Mouse (Mus musculus) retina, postnatal 7 days (tissue): Measurements from ENCODE around the gene Faap20.

Experiments used
- DNase-seq: peaks from one replicate; pipeline ENCODE4 v3.0.0-alpha.2; 2012; ENCODE audit warnings: low read depth, low spot score

Gene Faap20

DNA sequence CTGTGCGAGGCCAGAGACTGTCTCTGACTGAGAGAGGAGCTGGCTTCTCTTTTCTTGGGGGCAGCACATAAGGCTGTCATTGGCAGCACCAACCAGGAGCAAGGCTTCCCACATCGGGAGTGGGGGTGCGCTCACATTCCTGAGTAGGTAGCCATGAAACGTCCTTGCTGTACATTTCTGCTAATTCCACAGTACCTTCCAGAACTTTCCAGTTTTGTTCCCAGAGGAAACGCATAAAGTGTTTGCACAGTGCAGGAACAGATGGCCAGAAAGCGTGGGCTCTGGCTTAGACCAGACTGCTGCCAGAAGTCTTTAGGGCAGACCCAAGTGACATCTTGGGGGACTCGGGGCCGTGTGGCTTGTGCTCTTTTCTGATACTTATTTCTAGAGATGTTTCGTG lies 34.0 kb downstream of the Faap20 start:
- DNase-seq = no peak

- DNase-seq = no peak
These were observed 35.1 kb downstream of the Faap20 start for GRCm38 (mm10) chr4:155284521-155285379.

DNA sequence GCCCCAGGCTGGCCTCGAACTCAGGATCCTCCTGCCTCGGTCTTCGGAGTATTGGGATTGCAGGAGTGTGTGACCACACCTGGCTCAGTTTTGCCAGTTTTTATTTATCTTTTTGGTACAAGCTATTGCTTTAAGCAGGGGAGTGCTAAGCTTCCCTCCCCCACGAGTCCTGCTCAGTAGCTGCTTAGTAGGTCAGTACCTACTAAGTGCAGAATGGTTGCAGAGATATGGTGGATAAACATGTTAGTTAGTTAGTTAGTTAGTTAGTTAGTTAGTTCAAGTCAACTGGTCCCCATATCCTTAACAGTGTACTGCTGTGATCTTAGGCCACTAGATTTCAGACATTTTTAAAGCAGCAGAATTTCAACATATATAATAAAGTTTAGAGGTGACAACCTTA lies 36.5 kb downstream of the Faap20 start:
- no peak for DNase-seq

DNA sequence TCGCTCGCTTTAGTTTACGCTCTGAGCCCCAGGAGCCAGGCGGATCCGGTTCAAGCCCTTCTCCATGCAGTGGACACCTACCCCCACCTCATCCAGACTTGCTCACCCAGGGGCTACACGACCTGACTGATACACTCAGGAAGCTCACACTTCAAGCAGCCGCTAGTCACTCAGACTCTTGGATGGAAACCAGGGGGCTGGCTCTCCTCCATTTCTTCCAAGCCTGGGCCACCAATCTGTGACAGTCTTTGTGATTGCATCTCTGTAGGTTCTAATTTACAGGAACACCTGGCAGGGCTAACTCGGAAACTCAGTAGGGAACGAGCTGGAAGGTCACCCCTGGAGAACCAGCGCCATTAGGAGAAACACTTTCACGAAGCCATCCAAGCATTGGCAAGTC lies 38.1 kb downstream of the Faap20 start:
- DNase-seq = no peak

DNA sequence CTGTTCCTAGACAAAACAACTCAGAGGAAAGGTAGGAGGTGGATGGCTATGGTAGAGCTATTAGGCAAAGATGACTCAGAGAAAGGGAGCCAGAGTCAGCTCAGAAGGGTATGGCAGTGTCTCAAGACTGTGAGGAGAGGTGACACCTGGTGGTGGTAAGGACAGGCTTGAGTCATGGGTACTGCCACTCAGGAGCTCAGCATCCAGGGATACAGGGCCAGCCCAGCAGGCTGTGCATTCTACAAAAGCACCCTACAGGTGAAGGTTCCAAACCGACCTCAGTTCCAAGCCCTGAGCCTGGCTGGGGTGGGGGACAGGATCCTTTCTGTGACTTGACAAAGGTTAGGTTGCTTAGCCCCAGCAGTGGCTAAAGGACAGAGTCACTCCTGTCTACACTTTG lies 39.0 kb downstream of the Faap20 start:
- no peak for DNase-seq

DNA sequence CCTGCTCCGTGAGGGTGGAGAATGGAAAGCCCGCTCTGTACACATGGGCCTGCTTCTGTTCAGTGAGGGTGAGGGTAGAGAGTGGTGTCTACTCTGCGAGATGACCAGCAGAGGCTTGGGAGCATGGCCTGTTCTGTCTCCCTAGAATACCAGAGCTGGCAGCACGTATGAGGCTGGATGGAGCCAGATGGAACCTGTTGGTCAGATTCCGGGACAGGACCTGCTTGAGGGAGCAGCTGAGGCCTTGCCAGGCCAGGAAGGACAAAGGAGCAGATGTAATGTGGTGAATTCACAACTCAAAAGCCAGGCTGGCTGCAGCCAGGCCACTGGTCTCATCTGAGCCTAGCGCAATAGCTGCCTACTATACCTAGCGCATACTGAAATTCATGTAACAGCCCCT lies 40.4 kb downstream of the Faap20 start:
- DNase-seq = no peak

DNA sequence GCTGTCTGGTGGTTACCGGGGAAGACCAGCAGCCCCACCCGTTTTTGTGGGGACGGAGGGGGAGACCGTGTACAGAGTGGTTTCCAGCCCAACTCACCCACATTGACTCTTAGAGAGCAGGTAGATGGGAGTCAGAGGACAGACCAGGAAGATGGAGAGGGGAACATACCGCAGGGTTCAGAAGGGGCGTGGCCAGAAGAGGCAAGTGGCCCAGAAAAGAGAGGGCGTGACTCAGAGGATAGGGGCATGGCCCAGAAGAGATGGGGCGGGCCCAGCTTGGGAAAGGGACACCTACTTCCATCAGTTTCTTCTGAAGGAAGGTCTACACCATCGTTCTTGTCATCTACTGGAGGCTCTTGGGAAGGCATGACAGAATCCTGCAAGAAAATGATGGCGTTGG lies 43.3 kb downstream of the Faap20 start:
- DNase-seq = no peak

DNA sequence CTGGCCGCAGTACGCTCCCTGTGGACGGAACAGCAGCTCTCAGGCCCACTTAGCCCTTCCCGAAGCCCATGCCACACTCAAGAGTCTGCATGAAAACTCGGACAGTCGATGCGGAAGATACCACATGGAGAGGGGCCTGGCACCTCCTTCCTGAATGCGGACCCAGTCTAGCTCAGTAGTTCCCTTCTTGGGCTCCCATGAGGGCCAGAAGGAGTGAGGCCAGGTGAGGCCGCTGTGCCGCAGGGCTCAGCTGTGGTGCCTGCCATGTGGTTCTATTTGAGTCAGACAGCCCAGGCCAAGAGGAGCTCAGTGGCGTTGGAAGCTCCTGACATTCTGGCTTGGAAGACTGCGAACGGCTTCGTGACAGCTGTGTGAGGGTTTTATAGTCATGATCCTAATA lies 44.8 kb downstream of the Faap20 start:
- no peak for DNase-seq

- DNase-seq = no peak
These were observed 45.5 kb downstream of the Faap20 start for GRCm38 (mm10) chr4:155295026-155295590.

DNA sequence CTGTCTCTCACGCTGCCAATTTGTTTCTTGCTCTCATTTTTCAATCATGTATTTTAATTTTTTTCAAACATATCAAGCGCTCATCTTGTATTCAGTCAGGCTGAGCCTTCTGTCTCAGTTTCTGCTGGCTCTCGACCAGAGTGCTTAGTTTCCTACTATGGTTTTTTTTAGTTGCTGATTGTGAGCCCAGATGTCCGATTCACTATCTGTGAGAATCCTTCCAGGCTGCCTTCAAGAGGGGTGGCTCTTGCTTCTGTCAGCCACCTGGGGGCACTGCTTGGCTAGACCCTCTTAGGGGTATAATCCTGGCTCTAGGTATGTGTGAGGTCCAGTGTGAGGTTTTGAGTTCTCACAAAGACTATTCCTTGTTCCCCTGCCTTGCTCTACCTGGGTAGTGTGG lies 46.4 kb downstream of the Faap20 start:
- DNase-seq = no peak

DNA sequence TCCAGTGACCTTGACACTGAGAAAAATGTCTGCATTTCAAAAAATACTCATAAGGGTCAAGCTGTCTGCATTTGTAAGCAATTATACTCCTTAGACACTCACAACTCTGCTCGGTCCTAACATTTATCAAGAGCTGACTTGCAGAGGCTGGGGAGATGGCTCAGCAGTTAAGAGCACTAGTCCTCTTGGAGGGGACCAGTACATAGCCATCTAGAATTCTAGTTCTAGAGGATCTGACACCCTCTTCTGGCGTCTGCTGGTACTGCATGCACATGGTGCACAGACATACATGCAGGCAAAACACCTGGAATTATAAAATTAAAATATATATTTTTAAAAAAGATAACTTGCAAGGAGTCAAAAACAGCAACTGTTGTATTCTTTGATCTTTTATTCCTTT lies 47.5 kb downstream of the Faap20 start:
- DNase-seq = no peak

DNA sequence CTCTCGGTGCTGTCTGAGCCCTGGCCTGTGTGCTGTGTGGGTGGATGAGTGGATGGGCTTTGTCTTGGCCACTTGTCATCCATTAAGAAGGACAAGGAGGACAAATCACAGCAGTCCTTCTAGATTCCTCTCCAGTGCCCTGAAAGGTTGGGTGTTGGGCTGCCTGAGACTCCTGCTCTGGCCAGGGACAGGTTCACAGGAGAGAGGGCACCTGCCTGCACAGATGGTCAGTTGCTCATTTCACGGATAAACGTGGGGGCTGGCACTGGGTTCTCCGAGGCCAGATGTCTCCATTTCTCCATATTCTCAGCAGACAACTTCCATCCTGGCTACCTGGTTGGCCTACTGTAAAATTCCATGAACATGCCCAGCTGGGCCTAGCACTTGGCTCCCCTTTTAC lies 49.2 kb downstream of the Faap20 start:
- no peak for DNase-seq

- DNase-seq = no peak
These were observed 51.0 kb downstream of the Faap20 start for GRCm38 (mm10) chr4:155300421-155301097.

GRCm38 (mm10) chr4:155301098-155301447 lies 51.5 kb downstream of the Faap20 start:
- DNase-seq = no peak

- DNase-seq = no peak
These were observed 52.4 kb downstream of the Faap20 start for GRCm38 (mm10) chr4:155301965-155302364.

GRCm38 (mm10) chr4:155304508-155305096 lies 55.0 kb downstream of the Faap20 start:
- DNase-seq = no peak

GRCm38 (mm10) chr4:155305531-155306031 lies 56.0 kb downstream of the Faap20 start:
- no peak for DNase-seq
